Mouse (Mus musculus) heart, postnatal 0 days (tissue): ENCODE results near the gene Snx7. TPM values are rescaled to one million over a fixed set of nuclear protein-coding genes. Genes with fewer than 3 reads are reported as not detected.

Source experiments
- ATAC-seq: fragments of 200-750 bp; cut with Nextera tagmentation; 2 replicates; pipeline ENCODE4 v1.8.0; 2017; ENCODE audit warnings: low read depth, moderate number of reproducible peaks, moderate library complexity; ENCODE audit not compliant: insufficient read depth
- DNase-seq: peaks from one replicate; pipeline ENCODE4 v3.0.0-alpha.2; 2016; ENCODE audit warnings: low spot score
- H3K27ac ChIP-seq: fragments of 300-500 bp; sonication (generic); 2 replicates; pipeline ENCODE4 v1.5.1; 2014; ENCODE audit warnings: low read depth, mild to moderate bottlenecking
- H3K27me3 ChIP-seq: fragments of 300-500 bp; sonication (generic); 2 replicates; pipeline ENCODE4 v1.6.1; 2014; ENCODE audit warnings: low read length, mixed read lengths; ENCODE audit not compliant: control insufficient read depth, insufficient read depth
- H3K36me3 ChIP-seq: fragments of 300-500 bp; sonication (generic); replicated peaks from 2 replicates; pipeline ENCODE4 v1.6.1; 2014; ENCODE audit warnings: low read length, mixed read lengths; ENCODE audit not compliant: control insufficient read depth, insufficient read depth
- H3K4me1 ChIP-seq: fragments of 300-500 bp; sonication (generic); 2 replicates; pipeline ENCODE4 v1.6.1; 2014; ENCODE audit warnings: antibody characterized with exemption; ENCODE audit not compliant: control insufficient read depth, insufficient read depth
- H3K4me2 ChIP-seq: fragments of 300-500 bp; sonication (generic); 2 replicates; pipeline ENCODE4 v1.6.1; 2014; ENCODE audit warnings: low read depth, mild to moderate bottlenecking, low read length, moderate library complexity
- H3K4me3 ChIP-seq: fragments of 300-500 bp; sonication (generic); 2 replicates; pipeline ENCODE4 v1.5.1; 2014; ENCODE audit warnings: low read depth, low read length
- H3K9ac ChIP-seq: fragments of 300-500 bp; sonication (generic); replicated peaks from 2 replicates; pipeline ENCODE4 v1.6.1; 2014; ENCODE audit warnings: low read depth, low read length, mixed read lengths
- H3K9me3 ChIP-seq: fragments of 300-500 bp; sonication (generic); replicated peaks from 2 replicates; pipeline ENCODE4 v1.6.1; 2016; ENCODE audit warnings: low read length; ENCODE audit not compliant: control insufficient read depth
- CTCF ChIP-seq: IDR thresholded peaks from 2 replicates; pipeline ENCODE4 v1.5.1; 2016; ENCODE audit warnings: antibody characterized with exemption, control low read depth, low read depth
- EP300 ChIP-seq: IDR thresholded peaks from 2 replicates; pipeline ENCODE4 v1.6.1; 2016; ENCODE audit warnings: antibody characterized with exemption, low read depth
- WGBS: fragments of 180-500 bp; shearing (Covaris S2); extraction: QIAGEN DNeasy Blood & Tissue Kit; methylation state at CpG from one replicate; pipeline ENCODE4 v1.1.7; 2014; 5-methylcytosine and 5-hydroxymethylcytosine counted together
- polyA plus RNA-seq: library from polyadenylated mRNA; unstranded; fragments of >200 nt; fragmentation: Nextera tagmentation; extraction: Ambion mirVana; gene quantifications from 2 replicates; pipeline ENCODE4 v1.2.1, GENCODE M21; 2015
- total RNA-seq: library from RNA; depleted of rRNA; stranded (reverse); fragments of >200 nt; gene quantifications from 2 replicates; pipeline ENCODE4 v1.2.3, GENCODE M21; 2014; ENCODE audit warnings: low replicate concordance

Snx7 gene
- total and polyA plus RNA-seq, 2 experiments from 2014 or later, result 19.3 to 28.5 TPM

GRCm38 (mm10) chr3:117858996-117859395, 9.7 kb downstream of the Snx7 start:
- Histone ChIP-seq H3K4me2 (no peak overlapping the region), H3K4me1 (peaks cover 5% of the 10 kb centered on the region; the same call in 1 of the 2 replicates), H3K4me3 (no peak overlapping the region), H3K27me3 (no peaks in the 10 kb centered on the region), H3K27ac (no peak overlapping the region), H3K36me3 (no peaks in the 10 kb centered on the region), H3K9ac (no peak overlapping the region), H3K9me3 (no peaks in the 10 kb centered on the region)
- TF ChIP-seq CTCF (no peak), EP300 (no peak)
- no peak for DNase-seq
- WGBS, result 84% methylated on average over 3 of the region's 3 CpGs
- ATAC-seq, result no peak

GRCm38 (mm10) chr3:117853729-117854128, 15.0 kb downstream of the Snx7 start:
- H3K4me3 ChIP-seq, result no peak overlapping the region
- TF ChIP-seq CTCF (no peak), EP300 (no peak)
- no peaks in the 10 kb centered on the region for H3K9me3 ChIP-seq
- H3K36me3 ChIP-seq, result no peaks in the 10 kb centered on the region
- ATAC-seq (no peak), DNase-seq (no peak)
- 43% methylated on average over 3 of the region's 3 CpGs for WGBS
- no peak overlapping the region for H3K27ac ChIP-seq
- H3K4me1 ChIP-seq, result no peaks in the 10 kb centered on the region
- H3K9ac ChIP-seq, result no peak overlapping the region
- H3K4me2 ChIP-seq, result no peak overlapping the region
- no peaks in the 10 kb centered on the region for H3K27me3 ChIP-seq

GRCm38 (mm10) chr3:117852054-117852361, 16.7 kb downstream of the Snx7 start:
- no peak for DNase-seq
- H3K27me3 ChIP-seq, result no peaks in the 10 kb centered on the region
- H3K4me2 ChIP-seq, result no peak overlapping the region
- no peak for TF ChIP-seq CTCF
- TF ChIP-seq EP300, result no peak
- 94% methylated on average over 3 of the region's 3 CpGs for WGBS
- no peak overlapping the region for H3K27ac ChIP-seq
- H3K4me1 ChIP-seq, result no peaks in the 10 kb centered on the region
- H3K9ac ChIP-seq, result no peak overlapping the region
- H3K9me3 ChIP-seq, result no peaks in the 10 kb centered on the region
- H3K36me3 ChIP-seq, result no peaks in the 10 kb centered on the region
- no peak for ATAC-seq
- no peak overlapping the region for H3K4me3 ChIP-seq

- Histone ChIP-seq H3K9me3 (no peaks in the 10 kb centered on the region), H3K9ac (no peak overlapping the region), H3K36me3 (no peaks in the 10 kb centered on the region), H3K27ac (no peak overlapping the region), H3K4me2 (no peak overlapping the region), H3K4me3 (no peak overlapping the region), H3K27me3 (no peaks in the 10 kb centered on the region), H3K4me1 (no peaks in the 10 kb centered on the region)
- TF ChIP-seq CTCF, result no peak
- TF ChIP-seq EP300, result no peak
- WGBS, result 90% methylated on average over 18 of the region's 18 CpGs
- DNase-seq, result no peak
- ATAC-seq, result no peak
Observed at GRCm38 (mm10) chr3:117851278-117852053, 17.3 kb downstream of the Snx7 start.

- DNase-seq (no peak), ATAC-seq (no peak)
- Histone ChIP-seq H3K4me3 (no peak overlapping the region), H3K4me2 (no peak overlapping the region), H3K36me3 (0 out of 2 replicates have a peak, but pooled peaks cover 13% of the 10 kb centered on the region), H3K27me3 (no peaks in the 10 kb centered on the region), H3K9me3 (no peaks in the 10 kb centered on the region), H3K4me1 (no peaks in the 10 kb centered on the region), H3K27ac (no peak overlapping the region), H3K9ac (no peak overlapping the region)
- TF ChIP-seq EP300, result no peak
- no peak for TF ChIP-seq CTCF
- 83% methylated on average over 6 of the region's 6 CpGs for WGBS
Observed at GRCm38 (mm10) chr3:117848866-117849265, 19.9 kb downstream of the Snx7 start.

GRCm38 (mm10) chr3:117842658-117843057, 26.1 kb downstream of the Snx7 start:
- no peak overlapping the region for H3K4me2 ChIP-seq
- no peak overlapping the region for H3K9ac ChIP-seq
- H3K27ac ChIP-seq, result no peak overlapping the region
- H3K36me3 ChIP-seq, result 0 out of 2 replicates have a peak, but pooled peaks cover 13% of the 10 kb centered on the region
- no peak overlapping the region for H3K4me3 ChIP-seq
- no peaks in the 10 kb centered on the region for H3K4me1 ChIP-seq
- no peak for DNase-seq
- ATAC-seq, result no peak
- 76% methylated on average over 1 of the region's 1 CpGs for WGBS
- no peaks in the 10 kb centered on the region for H3K27me3 ChIP-seq
- TF ChIP-seq EP300, result no peak
- TF ChIP-seq CTCF, result no peak
- no peaks in the 10 kb centered on the region for H3K9me3 ChIP-seq
